11 mouse cellular contexts compared by ENCODE assay signal in the genomic region with DNA sequence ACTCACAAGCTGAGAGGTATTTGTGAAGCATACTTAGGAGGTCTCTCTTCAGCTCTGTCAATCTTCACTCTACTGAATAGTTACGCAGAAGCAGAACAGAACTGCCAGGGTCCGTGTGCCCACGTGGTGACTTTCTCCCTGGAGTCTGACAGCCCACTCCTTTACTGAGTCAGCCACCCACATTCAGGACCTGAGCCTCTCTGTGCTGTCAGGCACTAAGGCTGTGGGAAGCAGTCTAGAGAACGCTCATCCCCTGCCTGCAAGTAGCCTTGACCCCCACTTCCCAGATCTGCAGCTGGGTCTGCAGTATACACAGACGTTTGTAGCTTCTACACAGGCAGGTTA.
A peak's percentile ranks its signal among the peaks of the same experiment; 100 is the strongest.
DNase-seq lines count a peak whose midpoint lies in the region; ATAC-seq lines count a peak whose summit lies in the region.
"Had no signal": no experiment of that assay in that cellular context is flagged by ENCODE, and none has a peak within 500 bp of the region (broad histone marks: within the 10 kb centered on the region; RNA-seq: fewer than 3 reads in every experiment).

No protein-coding gene starts in this region.

- H3K4me1 ChIP-seq in heart, embryonic 11.5 days (ENCODE audit: control insufficient read depth, insufficient read depth, low read length) = peaks cover 52% of the 10 kb centered on the region
- peaks cover 56% of the 10 kb centered on the region for H3K4me1 ChIP-seq in kidney, embryonic 15.5 days
- peaks cover 9% of the 10 kb centered on the region; the same call in 1 of the 2 replicates for H3K4me1 ChIP-seq in stomach, embryonic 14.5 days (ENCODE audit: control insufficient read depth, insufficient read depth, low read length)

- no peaks in the 10 kb centered on the region for H3K27me3 ChIP-seq in heart, embryonic 11.5 days (ENCODE audit: control insufficient read depth, insufficient read depth, low read length)
- no peaks in the 10 kb centered on the region for H3K27me3 ChIP-seq in kidney, embryonic 15.5 days
- no peaks in the 10 kb centered on the region for H3K27me3 ChIP-seq in stomach, embryonic 14.5 days (ENCODE audit: control insufficient read depth, insufficient read depth, low read length)
- H3K27me3 ChIP-seq: liver, embryonic 15.5 days; neural tube, embryonic 13.5 days had no signal

- 53% methylated on average over 5 of the region's 5 CpGs for WGBS in heart, embryonic 11.5 days (ENCODE audit: insufficient replicate concordance)
- 75% methylated on average over 5 of the region's 5 CpGs for WGBS in kidney, embryonic 15.5 days
- WGBS in stomach, embryonic 14.5 days = 58% methylated on average over 5 of the region's 5 CpGs

- no peaks in the 10 kb centered on the region for H3K9me3 ChIP-seq in heart, embryonic 11.5 days (replicated peaks; ENCODE audit: control insufficient read depth, low read length)
- no peaks in the 10 kb centered on the region for H3K9me3 ChIP-seq in kidney, embryonic 15.5 days (replicated peaks)
- H3K9me3 ChIP-seq in stomach, embryonic 14.5 days (ENCODE audit: control insufficient read depth, low read depth, low read length) = no peaks in the 10 kb centered on the region
- H3K9me3 ChIP-seq: liver, embryonic 15.5 days; neural tube, embryonic 13.5 days had no signal

- no peak overlapping the region for H3K4me2 ChIP-seq in heart, embryonic 11.5 days
- H3K4me2 ChIP-seq in kidney, embryonic 15.5 days = no peak overlapping the region
- no peak overlapping the region for H3K4me2 ChIP-seq in stomach, embryonic 14.5 days (replicated peaks; ENCODE audit: low read depth, low read length)
- H3K4me2 ChIP-seq: liver, embryonic 15.5 days; midbrain, embryonic 11.5 days; neural tube, embryonic 13.5 days had no signal

- no peak overlapping the region for H3K4me3 ChIP-seq in heart, embryonic 11.5 days (ENCODE audit: low read depth, low read length)
- H3K4me3 ChIP-seq in kidney, embryonic 15.5 days (replicated peaks) = no peak overlapping the region
- H3K4me3 ChIP-seq in stomach, embryonic 14.5 days (ENCODE audit: low read depth, low read length) = no peak overlapping the region
- H3K4me3 ChIP-seq: liver, embryonic 15.5 days; neural tube, embryonic 13.5 days had no signal

- no peak for DNase-seq in heart, adult 8-10 months (ENCODE audit: low spot score)
- DNase-seq in kidney, adult 11 months = no peak
- DNase-seq in right cerebral cortex, adult 18-20 months = peak; percentile 80
- DNase-seq in right cerebral cortex, postnatal 10 days (ENCODE audit: low spot score in 2 of 2) = no peak
- DNase-seq in adrenal gland, adult 8-10 months = no peak

- H3K27ac ChIP-seq in heart, embryonic 11.5 days (ENCODE audit: low read depth, low read length) = peak overlapping the region; percentile 13
- peak overlapping the region; percentile 82 for H3K27ac ChIP-seq in kidney, embryonic 15.5 days
- H3K27ac ChIP-seq in stomach, embryonic 14.5 days (ENCODE audit: low read length) = peak overlapping the region; percentile 10; the same call in 1 of the 2 replicates
- H3K27ac ChIP-seq: liver, embryonic 15.5 days had no signal

- H3K36me3 ChIP-seq in heart, embryonic 11.5 days (ENCODE audit: control insufficient read depth, insufficient read depth, low read length) = peaks cover 11% of the 10 kb centered on the region; the same call in 1 of the 2 replicates
- H3K36me3 ChIP-seq in kidney, embryonic 15.5 days = peaks cover 44% of the 10 kb centered on the region
- peaks cover under 1% of the 10 kb centered on the region for H3K36me3 ChIP-seq in stomach, embryonic 14.5 days (ENCODE audit: control insufficient read depth, insufficient read depth, low read length)
- H3K36me3 ChIP-seq: neural tube, embryonic 13.5 days had no signal

- ATAC-seq in heart, embryonic 11.5 days (replicated peaks; ENCODE audit: insufficient number of reproducible peaks, low FRiP score, low TSS enrichment) = no peak
- no peak for ATAC-seq in kidney, embryonic 15.5 days (replicated peaks; ENCODE audit: low FRiP score)
- ATAC-seq in stomach, embryonic 14.5 days (ENCODE audit: insufficient number of reproducible peaks, insufficient read depth, low FRiP score, low read depth) = no peak

- H3K9ac ChIP-seq in heart, embryonic 11.5 days (ENCODE audit: low read depth, low read length) = no peak overlapping the region
- H3K9ac ChIP-seq in kidney, embryonic 15.5 days = no peak overlapping the region
- H3K9ac ChIP-seq in stomach, embryonic 14.5 days (replicated peaks; ENCODE audit: low read depth, low read length) = no peak overlapping the region
- H3K9ac ChIP-seq: liver, embryonic 15.5 days; neural tube, embryonic 13.5 days had no signal

Comparison
In these comparisons a context has a peak if more than half of its experiments do, and no peak if none do; other contexts are left out.
1. H3K27ac ChIP-seq: peak in every context shown above with its lines; median percentile 82 in kidney, embryonic 15.5 days; 13 in heart, embryonic 11.5 days; 10 in stomach, embryonic 14.5 days.